Mouse (Mus musculus): ENCODE results near the gene Rbm44.

Gene Rbm44

DNA sequence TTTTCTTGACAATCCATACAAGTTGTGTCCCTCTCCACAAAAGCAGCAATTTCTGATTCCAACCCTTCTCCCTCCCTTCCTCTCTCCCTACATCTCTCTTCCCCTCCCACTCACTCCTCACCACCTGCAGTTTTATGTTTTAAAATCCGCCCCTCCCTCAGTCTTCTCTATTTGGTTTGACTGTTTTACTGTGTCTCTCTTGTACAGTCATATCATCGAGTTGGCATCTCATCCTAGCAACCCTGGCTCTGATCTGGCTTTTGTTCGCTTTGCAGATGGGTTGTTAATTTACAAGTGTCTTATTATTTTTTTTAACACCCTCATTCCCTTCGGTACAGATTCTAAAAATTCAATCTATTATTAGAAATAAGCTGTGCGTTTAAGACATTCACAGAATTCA, 62.0 kb downstream of the Rbm44 start:
- in situ Hi-C loops (cut with MboI; ENCODE audit: unreplicated experiment in 2 of 2): no loop called here

DNA sequence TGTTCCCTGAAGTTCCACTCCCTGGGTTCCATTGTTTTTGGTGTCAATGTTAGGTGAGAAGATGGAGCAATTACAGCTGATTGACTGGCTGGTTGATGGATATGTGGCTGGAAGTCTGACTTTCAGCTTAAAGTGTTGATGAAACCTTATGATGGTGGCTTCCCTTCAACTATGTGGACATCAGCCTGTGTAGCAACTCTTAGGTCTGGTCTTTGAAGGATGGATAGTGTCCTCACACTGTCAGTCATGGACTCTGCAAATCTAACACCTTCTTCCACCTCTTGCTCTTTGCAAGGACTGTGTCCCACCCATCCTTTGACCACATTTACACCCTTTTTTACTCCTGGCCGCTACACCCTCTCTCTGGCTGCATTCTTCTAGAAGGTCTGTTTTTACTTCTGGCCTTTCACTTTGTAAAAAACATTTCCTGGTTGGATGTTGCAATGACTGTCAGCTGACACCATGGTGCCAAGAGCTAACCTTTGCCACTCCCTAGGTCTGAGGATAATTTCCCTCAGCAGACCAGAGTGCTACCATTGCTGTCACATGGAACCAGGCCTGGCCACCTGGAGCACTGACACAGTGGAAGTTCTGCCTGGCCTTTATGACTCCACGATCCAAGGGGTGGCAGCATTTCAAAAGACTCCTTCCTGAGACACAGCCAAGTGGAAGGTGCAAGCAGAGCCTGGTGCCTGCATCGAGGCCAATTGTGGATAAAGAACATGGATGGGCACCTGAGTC, 62.6 kb downstream of the Rbm44 start:
- in situ Hi-C loops (cut with MboI; ENCODE audit: unreplicated experiment in 2 of 2): no loop called here

DNA sequence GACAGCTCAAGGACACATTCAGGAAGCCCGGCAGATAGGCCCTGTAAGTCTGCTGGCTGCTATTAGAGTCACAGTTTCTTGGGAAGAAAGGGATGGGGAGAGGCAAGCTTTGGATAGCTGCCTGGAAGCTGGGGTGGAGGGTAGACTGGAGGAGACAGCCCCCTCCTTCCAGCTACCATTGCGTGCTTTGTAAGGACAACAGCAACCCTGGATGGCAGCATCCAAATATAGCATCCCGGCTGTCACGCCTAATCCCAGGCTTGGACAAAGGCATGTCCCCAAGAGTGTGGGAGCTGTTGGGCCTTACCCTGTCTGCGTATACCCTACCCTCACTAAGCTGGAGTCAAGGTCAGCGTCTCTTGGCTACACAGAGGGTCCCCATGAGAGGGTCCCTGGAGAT, 64.5 kb downstream of the Rbm44 start:
- in situ Hi-C loops (cut with MboI; ENCODE audit: unreplicated experiment in 2 of 2): no loop called here

DNA sequence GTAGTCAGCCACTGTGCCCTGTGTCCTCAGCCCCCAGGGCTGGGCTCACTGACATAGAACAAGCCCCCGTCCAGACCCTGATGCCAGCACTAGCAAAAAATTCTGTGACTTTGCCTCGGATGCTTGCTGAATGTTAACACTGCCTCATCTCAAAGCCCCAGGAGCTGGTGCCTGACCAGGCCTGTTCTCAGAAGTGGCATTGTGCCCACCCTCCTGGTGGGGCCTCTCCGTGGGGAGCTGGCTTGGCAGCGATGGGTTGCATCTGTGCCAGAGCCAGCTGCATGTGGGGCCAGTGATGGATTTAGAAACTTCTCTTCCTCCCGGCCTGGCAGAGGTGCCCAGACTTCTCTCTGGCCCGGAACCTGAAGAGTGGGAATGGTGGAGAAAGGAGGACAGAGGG, 64.9 kb downstream of the Rbm44 start:
- in situ Hi-C loops (cut with MboI; ENCODE audit: unreplicated experiment in 2 of 2): no loop called here

DNA sequence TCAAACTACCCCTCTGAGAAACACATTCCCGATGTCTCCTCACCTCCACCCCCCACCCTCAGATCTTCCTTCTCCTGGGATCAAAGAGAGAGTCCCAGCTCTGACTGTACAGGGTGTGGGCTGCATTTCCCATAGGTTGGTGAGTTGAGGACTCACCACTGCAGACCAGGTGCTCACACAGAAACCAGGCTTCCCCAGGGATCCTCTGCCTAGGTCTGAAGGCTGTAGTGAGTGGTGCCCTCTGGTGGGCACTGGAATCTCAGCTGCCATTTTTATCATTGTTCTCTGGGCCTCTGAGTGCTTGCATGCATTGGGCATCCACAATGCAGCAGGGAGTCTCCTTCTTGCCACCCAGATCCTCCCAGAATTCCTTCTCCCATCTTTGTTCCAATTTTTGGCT, 66.2 kb downstream of the Rbm44 start:
- in situ Hi-C loops (cut with MboI; ENCODE audit: unreplicated experiment in 2 of 2): no loop called here

DNA sequence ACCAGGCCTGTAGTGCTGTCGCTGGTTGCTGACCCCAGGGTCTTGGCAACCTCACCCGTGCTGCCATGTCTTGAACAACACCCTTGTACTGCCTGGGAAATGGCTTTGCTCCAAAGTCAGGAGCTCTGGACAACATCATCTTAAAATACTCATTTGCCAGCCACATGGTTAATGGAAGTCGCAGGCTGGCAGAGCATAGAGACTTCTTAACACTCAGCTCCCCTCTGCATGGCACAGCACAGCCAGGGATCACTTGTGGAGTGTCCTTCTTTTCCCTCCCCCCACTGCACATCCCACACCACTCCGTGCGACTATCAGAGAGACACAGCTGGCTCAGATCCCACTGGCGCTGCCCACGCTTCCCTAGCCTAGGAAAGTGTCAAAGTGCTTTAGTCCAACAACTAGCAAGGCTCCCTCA, 66.7 kb downstream of the Rbm44 start:
- in situ Hi-C loops (cut with MboI; ENCODE audit: unreplicated experiment in 2 of 2): no loop called here

DNA sequence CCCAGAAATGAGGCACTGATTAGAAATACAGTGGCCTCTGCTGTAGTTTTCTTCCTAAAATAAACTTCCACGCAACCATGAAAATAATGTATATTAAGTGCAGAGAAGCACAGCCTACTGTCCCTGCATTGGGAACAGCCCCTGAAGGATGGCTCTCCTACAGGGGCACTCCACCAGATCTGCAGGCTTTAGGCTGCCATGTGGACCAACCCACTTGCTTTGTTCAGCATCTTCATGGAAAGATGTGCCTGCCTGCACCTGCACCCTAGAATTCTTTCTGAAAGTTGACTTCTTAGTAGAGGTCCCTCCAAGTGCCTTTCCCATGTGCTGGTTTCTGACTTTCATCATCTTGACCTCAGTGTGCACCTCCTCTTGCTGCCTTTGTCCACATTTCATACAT, 70.4 kb downstream of the Rbm44 start:
- in situ Hi-C loops (cut with MboI; ENCODE audit: unreplicated experiment in 2 of 2): no loop called here

DNA sequence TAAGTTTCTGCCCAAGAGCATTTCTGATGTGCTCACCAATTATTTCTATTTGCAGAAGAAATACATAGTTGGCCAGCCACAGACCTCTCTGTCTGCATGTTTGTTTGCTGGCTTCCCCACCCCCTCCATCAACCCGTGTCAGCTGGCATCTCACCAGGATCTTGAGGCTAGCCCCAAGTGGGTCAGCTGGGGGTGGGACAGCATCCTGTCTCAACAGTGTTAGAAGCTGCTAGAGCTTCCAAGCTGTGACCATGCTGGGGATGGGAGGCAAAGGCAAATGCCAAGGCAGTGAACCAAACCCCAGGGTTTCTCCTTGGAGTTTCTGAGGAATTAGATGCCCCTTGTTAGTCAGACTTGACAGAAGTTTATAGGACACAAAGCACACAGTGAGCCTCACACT, 71.1 kb downstream of the Rbm44 start:
- in situ Hi-C loops (cut with MboI; ENCODE audit: unreplicated experiment in 2 of 2): no loop called here

DNA sequence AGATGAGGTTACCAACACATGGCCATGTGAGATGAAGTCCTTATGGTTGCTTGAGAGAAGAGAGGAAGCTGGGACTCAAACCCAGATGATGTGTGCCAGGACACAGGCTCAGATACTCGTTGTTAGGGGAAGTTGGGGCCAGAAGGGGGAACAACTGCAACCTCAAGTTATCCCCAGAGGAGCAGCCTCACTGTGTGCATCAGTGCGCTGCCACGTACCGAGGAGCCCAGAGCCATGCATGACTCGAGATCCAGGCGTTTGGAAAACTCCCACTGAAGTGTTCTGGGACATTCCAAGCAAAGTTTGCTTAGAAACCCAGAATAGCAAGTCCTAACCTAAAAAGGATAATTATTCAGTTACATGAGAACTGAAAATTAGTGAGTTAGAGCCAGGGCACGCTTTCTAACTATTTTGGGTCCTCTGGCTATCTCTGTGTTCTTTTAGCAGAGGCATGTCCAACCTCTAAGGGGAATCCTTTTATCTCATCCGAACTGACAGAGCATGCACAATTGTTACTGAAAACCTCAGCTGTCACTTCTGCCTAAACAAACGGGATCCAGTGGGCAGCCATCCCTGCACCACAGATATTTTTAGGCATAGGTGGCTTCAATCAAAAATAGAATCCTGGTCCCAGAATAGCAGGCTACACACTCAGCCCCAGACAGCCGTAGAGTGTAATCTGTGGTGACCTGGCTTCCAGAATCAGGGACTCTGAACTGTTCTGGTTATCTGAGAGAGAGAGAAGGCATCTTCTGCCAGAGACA, 71.8 kb downstream of the Rbm44 start:
- in situ Hi-C loops (cut with MboI; ENCODE audit: unreplicated experiment in 2 of 2): no loop called here

DNA sequence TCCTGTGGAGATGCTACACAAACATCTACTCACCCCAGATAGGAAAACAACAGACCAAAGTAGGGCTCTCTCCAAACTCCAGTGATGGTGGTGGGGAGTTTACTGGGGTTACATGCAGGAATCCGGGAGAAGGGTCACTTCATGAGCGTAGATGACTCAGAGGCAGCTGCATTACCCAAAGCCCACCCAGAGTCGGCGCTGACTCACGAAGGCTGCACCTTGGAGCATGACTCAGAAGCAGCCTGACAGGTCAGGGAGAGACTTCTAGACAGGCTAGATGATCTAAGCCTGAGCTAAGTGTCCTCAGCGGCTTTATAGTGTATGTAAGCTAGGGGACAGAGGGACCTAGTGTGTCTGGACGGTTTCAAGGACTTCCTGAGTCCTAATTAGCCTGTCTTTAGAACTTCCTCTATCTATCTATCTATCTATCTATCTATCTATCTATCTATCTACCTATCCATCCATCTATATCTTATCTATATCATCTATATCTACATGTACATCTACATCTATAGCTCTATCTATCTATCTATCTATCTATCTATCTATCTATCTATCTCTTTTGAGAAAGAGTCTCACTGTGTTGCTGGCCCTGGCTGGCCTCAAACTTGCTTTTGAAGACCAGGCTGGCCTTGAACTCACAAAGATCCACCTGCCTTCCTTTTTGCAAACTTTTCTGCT, 74.9 kb downstream of the Rbm44 start:
- in situ Hi-C loops (cut with MboI; ENCODE audit: unreplicated experiment in 2 of 2): no loop called here

DNA sequence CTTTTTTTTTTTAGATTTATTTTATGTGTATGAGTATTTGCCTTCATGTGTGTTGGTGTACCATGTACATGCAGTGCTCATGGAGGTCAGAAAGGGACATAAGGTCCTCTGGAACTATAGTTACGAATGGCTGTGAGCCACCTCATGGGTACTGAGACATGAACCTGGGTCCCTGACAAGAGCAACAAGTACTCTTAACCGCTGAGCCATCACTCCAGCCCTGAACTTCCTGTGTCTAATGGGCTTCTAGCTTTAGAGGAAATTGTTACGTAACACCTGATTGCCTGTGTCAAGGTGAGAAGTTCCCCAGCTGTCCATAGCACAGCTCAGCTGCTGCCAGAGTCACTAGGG, 75.4 kb downstream of the Rbm44 start:
- in situ Hi-C loops (cut with MboI; ENCODE audit: unreplicated experiment in 2 of 2): no loop called here
